Mouse (Mus musculus) midbrain, embryonic 12.5 days (tissue): ENCODE data around the gene Mob2. TPM values are rescaled to one million over a fixed set of nuclear protein-coding genes. Genes with fewer than 3 reads are reported as not detected.

ENCODE experiments used
- ATAC-seq: fragments of 200-750 bp; cut with Nextera tagmentation; 2 replicates; pipeline ENCODE4 v1.8.0; 2017; ENCODE audit warnings: low read depth, moderate TSS enrichment, moderate library complexity; ENCODE audit not compliant: low FRiP score
- H3K27ac ChIP-seq: fragments of 300-500 bp; sonication (generic); replicated peaks from 2 replicates; pipeline ENCODE4 v1.5.1; 2016; ENCODE audit warnings: mild to moderate bottlenecking
- H3K27me3 ChIP-seq: fragments of 300-500 bp; sonication (generic); 2 replicates; pipeline ENCODE4 v1.6.1; 2016; ENCODE audit warnings: mild to moderate bottlenecking
- H3K36me3 ChIP-seq: fragments of 300-500 bp; sonication (generic); 2 replicates; pipeline ENCODE4 v1.6.1; 2016
- H3K4me1 ChIP-seq: fragments of 300-500 bp; sonication (generic); 2 replicates; pipeline ENCODE4 v1.6.1; 2016
- H3K4me2 ChIP-seq: fragments of 300-500 bp; sonication (generic); replicated peaks from 2 replicates; pipeline ENCODE4 v1.6.1; 2016; ENCODE audit warnings: mild to moderate bottlenecking, moderate library complexity
- H3K4me3 ChIP-seq: fragments of 300-500 bp; sonication (generic); 2 replicates; pipeline ENCODE4 v1.5.1; 2016; ENCODE audit warnings: mild to moderate bottlenecking
- H3K9ac ChIP-seq: fragments of 300-500 bp; sonication (generic); replicated peaks from 2 replicates; pipeline ENCODE4 v1.6.1; 2016; ENCODE audit warnings: mild to moderate bottlenecking, moderate library complexity
- H3K9me3 ChIP-seq: fragments of 300-500 bp; sonication (generic); 2 replicates; pipeline ENCODE4 v1.6.1; 2016; ENCODE audit warnings: mild to moderate bottlenecking
- WGBS: fragments of 180-500 bp; shearing (Covaris S2); methylation state at CpG from one replicate; pipeline ENCODE4 v1.1.7; 2016; 5-methylcytosine and 5-hydroxymethylcytosine counted together
- polyA plus RNA-seq: library from polyadenylated mRNA; unstranded; fragments of >200 nt; fragmentation: Nextera tagmentation; extraction: Ambion mirVana; gene quantifications from 2 replicates; pipeline ENCODE4 v1.2.1, GENCODE M21; 2016

Mob2 gene
- polyA plus RNA-seq = 50.6 and 50.9 TPM in 2 replicates

DNA sequence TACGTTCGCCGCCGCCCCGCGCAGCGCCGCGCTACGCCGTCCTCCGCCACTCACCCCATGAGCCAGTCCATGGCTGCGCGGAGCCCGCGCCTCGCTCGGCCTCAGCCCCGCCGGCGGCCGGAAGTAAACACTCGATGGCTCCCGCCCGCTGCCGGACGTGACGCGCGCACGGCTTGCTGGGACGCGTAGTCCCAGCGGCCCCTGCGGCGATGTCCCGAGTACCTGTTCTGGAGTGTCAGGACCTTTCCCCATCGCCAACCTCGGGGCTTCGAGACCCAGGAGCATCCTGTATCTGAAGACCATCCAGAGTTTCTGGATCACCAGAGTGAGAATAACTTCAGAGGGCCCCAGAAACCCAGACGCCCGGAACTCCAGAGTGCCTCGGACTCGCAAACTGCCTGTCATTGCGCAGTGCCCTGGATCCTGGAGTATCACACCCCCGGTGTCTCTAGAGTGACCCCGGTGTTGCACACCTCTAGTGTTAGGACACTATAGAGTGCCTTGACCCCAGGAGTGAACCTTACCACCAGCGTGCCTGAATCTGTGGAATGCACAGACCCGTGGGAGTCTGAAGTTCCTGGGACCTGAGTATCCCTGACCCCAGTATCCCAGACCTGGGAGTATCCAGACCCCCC lies at the start of gene Mob2:
TSS of gene Mob2 (minus strand) at position 135 of the 635 bp plus-strand sequence.
- under 1% methylated on average over 49 of the region's 49 CpGs for WGBS
- ATAC-seq = peak; percentile 94
- peak within 1 kb of the TSS; percentile 97 for H3K4me2 ChIP-seq
- H3K9me3 ChIP-seq = no peaks in the 10 kb centered on the region
- H3K27ac ChIP-seq = peak within 1 kb of the TSS; percentile 75
- H3K4me3 ChIP-seq = peak within 1 kb of the TSS; percentile 97
- no peaks in the 10 kb centered on the region; the same call in 1 of the 2 replicates for H3K27me3 ChIP-seq
- peaks cover 22% of the 10 kb centered on the region for H3K4me1 ChIP-seq
- H3K36me3 ChIP-seq = no peaks in the 10 kb centered on the region
- H3K9ac ChIP-seq = peak within 1 kb of the TSS; percentile 90

- H3K4me2 ChIP-seq = no peak overlapping the region
- no peaks in the 10 kb centered on the region for H3K36me3 ChIP-seq
- no peak overlapping the region for H3K27ac ChIP-seq
- H3K4me1 ChIP-seq = peaks cover 5% of the 10 kb centered on the region; the same call in 1 of the 2 replicates
- H3K27me3 ChIP-seq = no peaks in the 10 kb centered on the region
- 66% methylated on average over 5 of the region's 5 CpGs for WGBS
- no peak for ATAC-seq
- no peak overlapping the region for H3K9ac ChIP-seq
- no peaks in the 10 kb centered on the region for H3K9me3 ChIP-seq
- no peak overlapping the region for H3K4me3 ChIP-seq
These were observed 43.9 kb upstream of the Mob2 start for GRCm38 (mm10) chr7:142104747-142105146.

- Histone ChIP-seq H3K27me3 (peaks cover 35% of the 10 kb centered on the region), H3K4me2 (no peak overlapping the region; the same call in 1 of the 2 replicates), H3K27ac (no peak overlapping the region), H3K9me3 (no peaks in the 10 kb centered on the region), H3K36me3 (no peaks in the 10 kb centered on the region), H3K9ac (no peak overlapping the region), H3K4me3 (no peak overlapping the region), H3K4me1 (peaks cover 22% of the 10 kb centered on the region)
- WGBS = 9% methylated on average over 9 of the region's 9 CpGs
- peak; percentile 36 for ATAC-seq
These were observed 36.9 kb upstream of the Mob2 start for GRCm38 (mm10) chr7:142097776-142098175.

DNA sequence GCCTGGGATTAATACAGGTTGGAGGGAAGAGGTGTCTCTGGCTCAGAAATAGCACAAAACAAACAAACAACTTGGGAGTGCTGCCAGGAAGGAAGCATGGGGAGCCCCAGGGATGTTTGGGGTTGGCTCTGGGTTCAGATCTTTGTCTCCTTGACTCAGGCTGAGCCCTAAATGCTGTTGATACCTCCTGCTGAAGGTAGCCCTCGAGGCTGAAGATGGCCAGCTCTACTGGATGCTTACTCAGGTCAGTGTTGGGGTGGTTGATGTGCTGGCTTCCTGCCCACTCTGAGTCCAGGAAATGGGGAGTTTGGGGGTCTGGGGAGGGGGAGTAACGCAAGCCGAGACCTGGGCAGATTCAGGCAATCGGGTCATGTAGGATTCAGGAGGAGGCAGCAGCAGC lies 35.8 kb upstream of the Mob2 start:
- Histone ChIP-seq H3K36me3 (no peaks in the 10 kb centered on the region), H3K4me2 (no peak overlapping the region), H3K4me3 (no peak overlapping the region), H3K27me3 (peaks cover 37% of the 10 kb centered on the region), H3K9me3 (no peaks in the 10 kb centered on the region), H3K9ac (no peak overlapping the region), H3K4me1 (peaks cover 33% of the 10 kb centered on the region), H3K27ac (no peak overlapping the region)
- ATAC-seq = no peak
- WGBS = 72% methylated on average over 4 of the region's 4 CpGs

GRCm38 (mm10) chr7:142095183-142095931 lies 34.5 kb upstream of the Mob2 start, which contains the start of gene Dusp8:
TSS of gene Dusp8 (minus strand) at chr7:142095843.
- peak; percentile 85 for ATAC-seq
- H3K4me3 ChIP-seq = peak within 1 kb of the TSS; percentile 88
- H3K36me3 ChIP-seq = no peaks in the 10 kb centered on the region
- H3K27ac ChIP-seq = peak within 1 kb of the TSS; percentile 92
- peak within 1 kb of the TSS; percentile 93 for H3K9ac ChIP-seq
- H3K4me2 ChIP-seq = peak within 1 kb of the TSS; percentile 84
- peaks cover 37% of the 10 kb centered on the region for H3K27me3 ChIP-seq
- peaks cover 46% of the 10 kb centered on the region for H3K4me1 ChIP-seq
- WGBS = under 1% methylated on average over 57 of the region's 63 CpGs
- no peaks in the 10 kb centered on the region for H3K9me3 ChIP-seq

DNA sequence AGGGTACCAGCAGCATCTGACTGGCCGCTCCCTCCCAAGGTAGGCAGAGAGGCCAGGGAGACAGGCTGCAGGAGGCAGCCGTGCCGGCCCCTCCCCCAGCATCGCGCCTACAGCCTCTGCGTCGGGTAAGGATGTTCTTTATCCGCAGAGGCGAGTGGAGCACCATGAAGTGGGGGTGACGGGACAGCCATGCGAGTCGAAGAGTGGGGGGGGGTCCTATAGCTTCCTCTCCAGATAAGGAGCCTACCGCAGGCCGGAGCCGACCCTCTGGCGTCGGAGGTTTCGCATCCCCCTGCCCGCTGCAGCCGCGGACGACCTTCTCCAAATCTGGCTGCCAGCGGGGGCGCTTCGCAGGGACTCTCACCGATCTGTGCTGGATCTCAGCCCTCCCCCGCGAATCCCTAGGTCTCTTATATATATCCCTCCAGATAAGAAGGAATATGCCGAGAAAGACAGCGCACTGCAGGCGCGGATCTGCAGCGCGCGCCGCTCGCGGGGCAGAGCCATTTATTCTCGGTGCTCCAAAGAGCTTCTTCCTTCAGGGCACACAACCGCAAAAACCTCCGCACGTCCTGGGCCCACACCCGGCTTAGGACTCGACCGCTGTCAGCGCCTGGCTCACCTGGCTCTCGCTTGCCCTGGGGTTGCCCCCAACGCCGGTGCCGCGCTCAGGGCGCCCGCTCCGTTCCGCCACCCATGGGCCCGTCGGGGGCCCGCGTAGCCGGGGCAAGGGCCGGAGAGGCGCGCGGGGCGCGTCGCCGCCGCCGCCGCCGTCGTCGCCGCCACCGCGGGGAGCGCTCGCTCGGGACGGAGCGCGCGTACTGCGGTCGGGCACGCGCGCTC lies 33.7 kb upstream of the Mob2 start:
- Histone ChIP-seq H3K4me2 (peak overlapping the region; percentile 84), H3K27me3 (peaks cover 37% of the 10 kb centered on the region), H3K4me3 (peak overlapping the region; percentile 88), H3K9me3 (no peaks in the 10 kb centered on the region), H3K27ac (peak overlapping the region; percentile 92), H3K36me3 (no peaks in the 10 kb centered on the region), H3K4me1 (peaks cover 55% of the 10 kb centered on the region), H3K9ac (peak overlapping the region; percentile 93)
- WGBS = under 1% methylated on average over 88 of the region's 89 CpGs
- peak; percentile 42 for ATAC-seq

DNA sequence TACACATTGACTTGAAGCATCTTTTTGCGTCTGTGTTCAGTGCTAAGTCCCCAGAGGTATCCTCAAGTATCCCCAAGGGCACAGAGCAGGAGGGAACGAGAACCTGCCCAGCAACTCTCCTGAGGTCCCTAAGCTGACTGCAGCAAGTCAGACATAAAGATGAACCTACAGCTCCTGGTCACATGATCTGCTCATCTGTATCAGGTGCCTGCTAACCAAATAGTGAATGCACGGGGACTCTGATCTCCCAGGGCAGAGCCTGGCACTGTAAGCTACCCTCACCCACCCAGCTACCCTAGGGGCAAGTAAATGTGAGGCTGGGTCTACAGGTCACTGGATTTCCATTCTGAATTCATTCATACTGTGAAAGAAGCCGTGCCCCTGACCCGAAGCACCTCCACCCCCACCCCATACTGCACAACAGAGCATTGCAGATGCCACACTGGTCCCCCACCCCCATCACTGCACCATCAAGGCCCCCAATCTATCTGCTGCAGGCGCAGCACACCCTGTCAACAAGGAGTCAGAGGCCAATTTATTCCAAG lies 32.9 kb upstream of the Mob2 start:
- Histone ChIP-seq H3K9ac (peak overlapping the region; percentile 93), H3K4me3 (peak overlapping the region; percentile 88), H3K27me3 (peaks cover 35% of the 10 kb centered on the region), H3K4me1 (peaks cover 62% of the 10 kb centered on the region), H3K9me3 (no peaks in the 10 kb centered on the region), H3K36me3 (no peaks in the 10 kb centered on the region), H3K4me2 (peak overlapping the region; percentile 84), H3K27ac (peak overlapping the region; percentile 92)
- WGBS = 21% methylated on average over 6 of the region's 6 CpGs
- ATAC-seq = no peak

GRCm38 (mm10) chr7:142092991-142093390 lies 32.1 kb upstream of the Mob2 start:
- Histone ChIP-seq H3K4me3 (peak overlapping the region; percentile 88), H3K36me3 (0 out of 2 replicates have a peak, but pooled peaks cover 4% of the 10 kb centered on the region), H3K27me3 (peaks cover 34% of the 10 kb centered on the region), H3K4me2 (peak overlapping the region; percentile 84), H3K4me1 (peaks cover 70% of the 10 kb centered on the region), H3K9me3 (no peaks in the 10 kb centered on the region), H3K27ac (peak overlapping the region; percentile 66), H3K9ac (peak overlapping the region; percentile 93)
- WGBS = 63% methylated on average over 1 of the region's 1 CpGs
- ATAC-seq = no peak

DNA sequence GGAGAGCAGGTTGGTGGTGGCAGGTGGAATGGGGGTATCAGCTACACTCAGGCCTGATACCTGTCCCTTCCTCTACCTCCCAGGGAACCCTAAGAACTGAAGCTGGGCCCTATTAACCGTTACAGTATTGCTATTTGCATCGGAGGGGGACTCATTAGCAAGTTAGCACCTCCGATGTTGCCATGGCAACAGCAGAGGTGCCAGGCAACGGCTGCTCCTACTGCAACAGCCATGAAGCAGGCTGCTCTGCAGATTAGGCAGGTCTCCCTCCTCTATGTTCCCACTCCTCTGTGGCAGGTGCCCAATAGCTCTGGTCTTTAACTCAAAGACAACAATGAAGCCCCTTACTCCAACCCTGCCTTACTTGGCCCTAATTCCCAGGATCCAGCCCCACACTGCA lies 31.0 kb upstream of the Mob2 start:
- peaks cover 24% of the 10 kb centered on the region for H3K27me3 ChIP-seq
- peak overlapping the region; percentile 84 for H3K4me2 ChIP-seq
- no peaks in the 10 kb centered on the region for H3K9me3 ChIP-seq
- 12% methylated on average over 4 of the region's 4 CpGs for whole genome bisulfite sequencing
- no peak for ATAC-seq
- H3K36me3 ChIP-seq = peaks cover 15% of the 10 kb centered on the region; the same call in 1 of the 2 replicates
- H3K27ac ChIP-seq = peak overlapping the region; percentile 66
- peak overlapping the region; percentile 88 for H3K4me3 ChIP-seq
- peaks cover 68% of the 10 kb centered on the region for H3K4me1 ChIP-seq
- peak overlapping the region; percentile 93 for H3K9ac ChIP-seq

DNA sequence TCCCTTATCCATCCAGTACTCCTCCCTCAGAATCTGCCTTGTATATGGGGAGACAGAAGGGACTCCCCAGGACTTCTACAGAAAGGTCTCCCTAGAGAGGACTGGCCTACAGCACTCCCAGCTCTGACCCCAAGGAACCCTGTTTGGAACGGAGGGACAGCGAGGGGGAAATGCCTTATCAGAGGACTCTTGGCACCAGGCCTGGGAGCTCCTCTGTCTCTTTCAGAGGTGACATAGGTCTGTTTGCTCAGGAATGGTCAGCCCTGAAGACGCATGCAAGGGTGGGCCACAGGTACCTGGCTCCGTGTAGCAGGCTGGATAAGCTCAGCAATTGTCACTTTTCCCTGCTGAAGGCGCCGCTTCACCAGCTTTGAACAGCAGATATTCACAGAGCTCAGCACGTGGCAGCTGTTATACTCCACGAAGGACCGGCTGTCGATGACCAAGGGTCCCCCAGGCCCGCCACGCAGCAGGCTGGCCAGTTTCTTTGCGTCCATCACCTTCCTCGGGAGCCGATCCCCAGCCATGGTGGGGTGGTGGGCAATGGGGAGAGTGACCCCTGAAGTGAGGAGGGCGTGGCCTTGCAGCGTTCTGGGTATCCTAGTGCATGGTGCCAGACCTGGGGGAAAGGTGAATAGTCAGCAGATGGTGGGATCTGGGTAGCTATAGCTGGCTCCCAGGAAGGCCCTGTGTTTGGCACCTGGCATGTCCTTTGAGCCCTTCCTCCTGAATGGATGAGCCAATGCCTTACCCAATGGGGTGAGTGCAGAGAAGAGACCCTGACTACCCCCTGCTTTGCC lies 29.0 kb upstream of the Mob2 start:
- peaks cover 22% of the 10 kb centered on the region for H3K27me3 ChIP-seq
- no peaks in the 10 kb centered on the region for H3K9me3 ChIP-seq
- peak overlapping the region; percentile 27 for H3K4me2 ChIP-seq
- peaks cover 67% of the 10 kb centered on the region for H3K4me1 ChIP-seq
- H3K9ac ChIP-seq = peak overlapping the region; percentile 40; the same call in 1 of the 2 replicates
- ATAC-seq = no peak
- H3K27ac ChIP-seq = peak overlapping the region; percentile 82
- peaks cover 35% of the 10 kb centered on the region for H3K36me3 ChIP-seq
- no peak overlapping the region for H3K4me3 ChIP-seq
- 51% methylated on average over 17 of the region's 17 CpGs for WGBS

DNA sequence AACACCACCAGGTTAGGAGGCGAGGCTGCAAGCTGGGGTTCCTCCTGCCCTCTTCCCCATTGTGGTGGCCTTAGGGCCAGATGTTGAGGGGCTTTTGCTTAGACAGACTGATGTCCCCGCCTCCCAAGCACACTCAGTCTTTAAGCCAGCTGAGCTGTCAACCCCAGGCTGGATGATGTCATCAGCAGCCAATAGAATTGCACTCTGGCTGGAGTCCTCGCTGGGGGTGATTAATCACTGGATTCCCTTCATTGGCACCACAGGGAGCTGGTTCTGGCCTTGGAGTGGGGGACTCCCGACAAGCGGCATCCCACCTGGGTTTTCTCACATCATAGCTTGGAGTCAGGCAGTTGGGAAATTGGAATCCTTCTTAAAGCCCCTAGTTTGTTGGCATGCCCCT lies 28.0 kb upstream of the Mob2 start:
- Histone ChIP-seq H3K36me3 (peaks cover 45% of the 10 kb centered on the region), H3K27me3 (peaks cover 28% of the 10 kb centered on the region), H3K27ac (peak overlapping the region; percentile 82), H3K9me3 (no peaks in the 10 kb centered on the region), H3K9ac (peak overlapping the region; percentile 40; the same call in 1 of the 2 replicates), H3K4me1 (peaks cover 71% of the 10 kb centered on the region), H3K4me2 (peak overlapping the region; percentile 27), H3K4me3 (no peak overlapping the region)
- peak; percentile 79 for ATAC-seq
- WGBS = under 1% methylated on average over 5 of the region's 5 CpGs
